Mouse (Mus musculus) cerebellum, postnatal 25 days (tissue): ENCODE results near the gene Tmem151a.

Experiments
- DNase-seq, 2 experiments: peaks; one replicate each; pipeline ENCODE4 v3.0.0; 2021; ENCODE audit warnings: mixed read lengths in 2 of 2

The Tmem151a gene

DNA sequence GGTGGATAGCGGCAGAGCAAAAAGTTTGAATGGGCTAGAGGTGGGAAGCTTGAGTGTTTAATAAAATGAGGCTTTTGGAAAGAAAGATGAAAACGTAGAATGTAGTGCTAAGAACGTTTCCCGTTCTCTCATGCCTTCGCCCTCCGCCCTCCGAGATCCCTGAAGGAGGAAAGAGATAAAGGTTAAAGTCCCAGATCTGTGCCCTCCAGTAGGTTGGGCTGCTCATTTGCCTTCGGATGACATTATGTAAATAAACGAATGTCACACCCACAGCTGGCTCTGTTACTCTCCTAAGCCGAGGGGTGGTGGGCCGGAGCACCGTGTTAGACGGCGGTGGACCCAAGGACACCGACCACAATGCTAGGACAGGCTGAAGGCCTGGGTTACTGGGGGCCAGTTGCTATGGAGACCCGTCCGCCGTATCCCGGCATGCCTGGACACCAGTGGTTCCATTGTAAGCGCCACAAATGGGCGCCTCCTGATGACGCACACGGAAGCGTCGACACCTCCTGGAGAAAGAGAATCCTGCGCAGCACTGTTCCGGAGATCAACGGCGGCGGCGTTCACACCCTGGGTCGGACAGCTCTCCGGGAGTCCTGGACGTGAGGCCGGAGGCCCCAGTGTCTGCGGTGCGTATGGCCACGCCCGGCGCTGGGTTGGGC lies 44.3 kb downstream of the Tmem151a start, which contains the start of gene Brms1:
TSS of gene Brms1 (plus strand) at position 493 of the 662 bp plus-strand sequence.
- peak; percentile 90 to 94 for DNase-seq

DNA sequence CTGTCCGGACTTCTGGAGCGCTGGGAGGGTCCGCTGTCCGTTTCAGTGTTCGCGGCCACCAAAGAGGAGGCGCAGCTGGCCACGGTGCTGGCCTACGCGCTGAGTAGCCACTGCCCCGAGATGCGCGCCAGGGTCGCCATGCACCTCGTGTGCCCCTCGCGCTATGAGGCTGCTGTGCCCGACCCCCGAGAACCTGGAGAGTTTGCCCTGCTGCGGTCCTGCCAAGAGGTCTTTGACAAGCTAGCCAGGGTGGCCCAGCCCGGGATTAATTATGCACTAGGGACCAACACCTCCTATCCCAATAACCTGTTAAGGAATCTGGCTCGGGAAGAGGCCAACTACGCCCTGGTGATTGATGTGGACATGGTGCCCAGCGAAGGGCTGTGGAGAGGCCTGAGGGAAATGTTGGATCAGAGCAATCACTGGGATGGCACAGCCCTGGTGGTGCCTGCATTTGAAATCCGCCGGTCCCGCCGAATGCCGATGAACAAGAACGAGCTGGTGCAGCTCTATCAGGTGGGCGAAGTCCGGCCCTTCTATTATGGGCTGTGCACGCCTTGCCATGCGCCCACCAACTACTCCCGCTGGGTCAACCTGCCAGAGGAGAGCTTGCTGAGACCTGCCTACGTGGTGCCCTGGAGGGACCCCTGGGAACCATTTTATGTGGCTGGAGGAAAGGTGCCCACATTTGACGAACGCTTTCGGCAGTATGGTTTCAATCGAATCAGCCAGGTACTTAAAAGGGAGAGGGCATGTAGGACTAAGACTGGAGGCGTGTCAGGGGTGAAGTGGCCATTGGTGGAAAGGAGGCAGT lies 45.8 kb downstream of the Tmem151a start:
- DNase-seq = peak in 1 of 2 experiments; percentile 64

DNA sequence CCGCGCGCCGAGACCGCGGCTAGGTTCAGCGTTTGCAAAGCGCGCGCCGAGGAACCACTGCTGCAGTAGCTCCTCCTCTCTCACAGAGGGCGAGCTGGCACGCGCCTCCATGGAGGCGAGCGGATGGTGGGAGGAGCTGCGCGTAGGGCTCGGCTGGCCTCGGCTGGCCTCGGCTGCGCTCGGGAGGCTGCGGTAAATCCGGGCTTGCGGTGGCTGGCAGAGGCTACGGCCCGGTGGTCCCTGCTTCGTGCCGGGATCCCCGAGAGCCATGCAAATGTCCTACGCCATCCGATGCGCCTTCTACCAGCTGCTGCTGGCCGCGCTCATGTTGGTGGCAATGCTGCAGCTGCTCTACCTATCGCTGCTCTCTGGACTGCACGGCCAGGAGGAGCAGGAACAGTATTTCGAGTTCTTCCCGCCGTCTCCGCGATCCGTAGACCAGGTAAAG lies 46.6 kb downstream of the Tmem151a start, which contains the start of the genes B4gat1 and AC124502.3:
TSS of gene B4gat1 (plus strand) at position 118 of the 448 bp plus-strand sequence.
TSS of gene AC124502.3 (plus strand) at position 183 of the 448 bp plus-strand sequence.
- peak; percentile 96 to 98 for DNase-seq

DNA sequence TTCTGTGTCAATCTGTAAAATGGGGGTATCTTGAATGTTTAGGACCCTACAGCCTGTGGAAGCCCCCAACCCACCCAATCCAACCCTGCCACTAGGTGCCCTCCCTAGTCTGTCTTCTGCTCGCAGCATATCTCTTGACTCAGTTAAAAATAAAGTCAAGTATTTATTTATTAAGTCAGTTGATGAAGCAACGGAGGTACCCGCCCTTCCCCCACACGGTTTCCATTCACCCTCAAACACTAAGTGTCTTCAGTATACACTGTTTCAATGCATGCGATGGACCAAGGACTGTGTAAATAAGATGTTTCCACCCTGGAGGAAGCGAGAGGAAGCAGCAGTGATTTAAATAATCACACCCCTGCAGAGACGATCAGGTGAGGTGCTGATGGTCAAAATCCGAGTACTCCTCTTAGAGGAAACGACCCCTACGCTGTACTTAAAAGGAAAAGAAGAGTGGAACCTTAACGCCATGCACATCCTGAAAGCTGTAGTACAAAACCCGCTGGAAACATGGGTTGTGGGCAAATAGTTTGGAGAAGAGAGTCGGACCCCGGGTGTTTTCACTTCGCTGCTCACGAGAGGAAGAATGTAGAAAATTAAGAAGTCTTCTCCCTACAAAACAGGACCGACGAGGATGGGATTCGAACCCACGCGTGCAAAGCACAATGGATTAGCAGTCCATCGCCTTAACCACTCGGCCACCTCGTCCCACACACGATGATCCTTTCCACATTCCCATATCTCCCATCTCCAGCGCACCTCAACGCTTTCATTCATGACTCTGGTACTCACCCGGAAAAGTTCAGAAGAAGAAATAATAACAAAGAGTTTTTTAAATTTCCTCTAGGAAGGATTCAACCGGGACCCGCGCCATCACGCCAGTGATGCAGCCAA lies 47.4 kb downstream of the Tmem151a start:
- DNase-seq = peak; percentile 95

DNA sequence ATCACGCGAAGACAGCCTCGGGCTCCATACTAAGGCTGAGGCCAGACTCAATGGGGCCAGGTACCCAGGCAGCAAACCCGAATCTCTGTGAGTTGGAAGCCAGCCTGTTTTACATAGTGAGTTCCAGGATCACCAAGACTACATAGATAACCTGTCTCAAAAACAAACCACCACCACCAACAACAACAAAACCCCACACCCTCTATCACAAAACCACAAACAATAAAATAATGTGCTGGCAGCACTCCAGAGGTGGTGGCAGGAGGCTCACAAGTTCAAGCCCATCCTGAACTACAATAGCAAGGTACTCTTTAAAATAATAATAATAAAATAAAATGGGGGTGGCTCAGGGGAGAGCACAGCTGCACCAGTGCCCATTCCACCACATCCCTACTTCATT lies 48.8 kb downstream of the Tmem151a start:
- DNase-seq = no peak

DNA sequence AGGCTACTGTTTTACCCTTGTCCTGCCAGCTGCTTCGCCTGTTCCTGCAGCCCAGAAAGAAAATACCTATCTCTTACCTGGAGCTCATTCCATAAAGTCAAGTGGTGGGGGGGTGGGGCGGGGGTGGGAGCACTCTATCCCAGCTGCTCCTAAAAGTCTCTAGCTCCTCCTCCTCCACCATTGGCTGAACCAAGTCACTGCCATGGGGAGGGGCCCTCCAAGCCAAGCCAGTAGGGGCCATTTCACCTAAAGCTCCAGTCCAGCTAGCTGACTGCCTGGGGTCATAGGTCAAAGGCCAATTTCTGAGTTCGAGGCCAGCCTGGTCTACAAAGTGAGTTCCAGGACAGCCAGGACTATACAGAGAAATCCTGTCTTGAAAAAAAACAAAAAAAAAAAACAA lies 52.6 kb downstream of the Tmem151a start:
- no peak for DNase-seq

DNA sequence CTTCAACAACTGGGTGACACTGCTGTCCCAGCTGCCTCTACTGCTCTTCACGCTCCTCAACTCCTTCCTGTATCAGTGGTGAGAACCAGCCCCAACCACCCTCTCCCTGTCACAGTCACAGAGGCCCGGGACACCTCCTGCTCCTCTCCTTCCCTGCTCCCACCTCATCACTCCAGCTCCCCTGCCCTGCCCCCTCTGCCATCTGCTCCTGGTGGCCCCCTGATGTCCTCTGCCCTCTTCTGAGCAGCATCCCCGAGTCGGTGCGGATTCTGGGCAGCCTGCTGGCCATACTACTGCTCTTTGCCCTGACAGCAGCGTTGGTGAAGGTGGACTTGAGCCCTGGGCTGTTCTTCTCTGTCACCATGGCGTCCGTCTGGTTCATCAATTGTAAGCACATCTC lies 59.2 kb downstream of the Tmem151a start:
- peak; percentile 30 to 55 for DNase-seq

DNA sequence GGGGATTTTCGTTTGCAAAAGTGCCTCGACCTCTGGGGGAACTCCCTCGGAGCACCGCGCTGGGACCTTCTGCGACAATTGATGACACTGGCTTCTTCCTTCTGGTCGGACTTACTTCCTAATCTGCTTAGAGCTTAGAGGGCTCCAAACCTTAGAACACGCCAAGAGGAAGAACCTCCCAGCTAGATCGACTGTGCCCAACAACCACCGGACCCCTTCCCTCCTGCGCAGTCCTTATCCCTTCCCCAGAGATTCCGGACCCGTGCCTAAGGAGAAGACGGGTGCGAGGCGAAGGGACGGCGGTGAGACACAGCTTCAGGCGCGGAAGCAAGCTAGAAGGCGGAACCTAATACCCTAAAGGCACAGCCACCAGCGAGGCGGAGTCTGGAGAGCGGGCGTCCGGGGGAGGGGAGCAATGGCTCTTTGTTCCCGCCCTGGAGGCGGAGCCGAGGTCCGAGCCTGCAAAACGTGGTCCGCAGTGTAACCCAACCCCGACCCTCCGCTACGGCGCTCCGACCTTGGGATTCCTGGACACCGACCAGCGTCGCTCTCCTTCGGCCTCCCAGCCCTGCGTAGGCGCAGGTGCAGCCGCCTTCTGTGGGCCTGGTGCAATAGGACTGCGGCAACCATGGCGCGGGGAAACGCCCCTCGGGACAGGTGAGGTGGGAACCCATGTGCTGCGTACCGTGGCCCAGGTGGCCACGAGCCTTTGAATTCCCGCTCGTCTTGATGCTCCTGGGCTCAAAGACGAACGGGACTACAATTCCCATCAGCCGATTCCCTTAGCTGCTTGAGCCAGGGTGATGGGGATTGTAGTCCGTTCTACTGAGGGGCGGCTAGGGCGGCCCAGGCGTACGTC lies 61.5 kb downstream of the Tmem151a start, which contains the start of gene Slc29a2:
TSS of gene Slc29a2 (plus strand) at position 240 of the 859 bp plus-strand sequence.
- DNase-seq = peak; percentile 93 to 94

DNA sequence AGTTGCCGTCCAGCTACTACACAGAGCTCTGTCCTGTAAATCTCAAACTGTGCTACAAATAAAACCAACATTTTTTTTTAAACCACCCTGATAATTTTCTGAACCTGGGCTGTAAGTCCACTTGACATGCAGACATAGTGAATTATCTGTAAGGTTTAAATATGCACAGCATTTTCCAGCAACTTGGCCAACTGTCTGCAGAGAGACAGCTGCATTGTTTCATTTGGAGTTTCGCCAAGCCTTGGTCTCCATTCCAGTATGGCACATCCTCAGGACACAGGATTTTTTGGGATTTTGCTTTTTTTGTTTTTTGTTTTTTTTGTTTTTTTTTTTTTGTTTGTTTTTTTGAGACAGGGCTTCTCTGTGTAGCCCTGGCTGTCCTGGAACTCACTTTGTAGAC lies 63.9 kb downstream of the Tmem151a start:
- DNase-seq = no peak
